Mouse (Mus musculus): Measurements from ENCODE around the gene Dop1a.

DNA sequence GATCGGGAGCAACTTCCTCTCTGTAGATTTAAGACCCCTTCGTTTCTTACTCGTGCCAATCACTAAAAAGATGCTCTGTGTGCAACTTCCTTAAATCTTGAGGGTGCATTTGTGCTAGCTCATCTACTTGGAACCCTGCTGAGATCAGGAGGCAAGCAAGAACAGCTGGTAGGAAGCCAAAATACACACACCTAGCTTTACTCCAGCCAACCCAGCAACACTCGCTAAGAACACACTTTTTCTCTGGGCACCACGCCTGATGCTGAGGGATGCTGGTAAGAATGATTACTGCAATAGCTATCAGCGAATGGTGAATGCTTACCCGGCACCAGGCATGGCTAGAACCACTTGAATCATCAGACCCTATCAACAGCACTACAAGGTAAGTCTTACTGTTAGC is 20.1 kb upstream of the Dop1a start:
- TF ChIP-seq POLR2A (IDR thresholded peaks at IDR 0.05; ENCODE audit: borderline replicate concordance, low read depth, low read length): no peak
- no peak for TF ChIP-seq CTCF (IDR thresholded peaks at IDR 0.05; ENCODE audit: low read depth, low read length)
